Mouse (Mus musculus) retina, embryonic 14.5 days (tissue): ENCODE measurements at regions not wholly inside any gene's neighbourhood (a gene's known extent, or its start where the extent isn't known, plus 50 kb on each side); places are given as distances from the start of the nearest gene placed in this dataset.
A peak's percentile ranks its signal among the peaks of the same experiment; 100 is the strongest.

Source experiments
- DNase-seq: peaks from one replicate; pipeline ENCODE4 v3.0.0-alpha.2; 2015; ENCODE audit warnings: low spot score

- DNase-seq = no peak
Measured at GRCm38 (mm10) chr16:76830371-76830770, 183.1 kb upstream of the Usp25 start.

- DNase-seq = no peak
Measured at GRCm38 (mm10) chr16:76827674-76828441, 185.6 kb upstream of the Usp25 start.

GRCm38 (mm10) chr16:76821261-76821660, 192.2 kb upstream of the Usp25 start:
- DNase-seq = no peak

- DNase-seq = no peak
Measured at GRCm38 (mm10) chr16:76816056-76816885, 197.2 kb upstream of the Usp25 start.

GRCm38 (mm10) chr16:76803725-76804124, 209.8 kb upstream of the Usp25 start:
- DNase-seq = peak; percentile 69

- DNase-seq = peak; percentile 43
Measured at GRCm38 (mm10) chr16:76786405-76787155, 226.9 kb upstream of the Usp25 start.

- no peak for DNase-seq
Measured at GRCm38 (mm10) chr16:76782656-76783055, 230.8 kb upstream of the Usp25 start.

- DNase-seq = no peak
Measured at GRCm38 (mm10) chr16:76775790-76776189, 237.7 kb upstream of the Usp25 start.

GRCm38 (mm10) chr16:76774032-76774431, 239.5 kb upstream of the Usp25 start:
- no peak for DNase-seq

- DNase-seq = no peak
Measured at GRCm38 (mm10) chr16:76773466-76773865, 240.0 kb upstream of the Usp25 start.

- DNase-seq = peak; percentile 41
Measured at GRCm38 (mm10) chr16:76768607-76769006, 244.9 kb upstream of the Usp25 start.

- no peak for DNase-seq
Measured at GRCm38 (mm10) chr16:76766636-76767035, 246.9 kb upstream of the Usp25 start.

- DNase-seq = no peak
Measured at GRCm38 (mm10) chr16:76765536-76765935, 248.0 kb upstream of the Usp25 start.

GRCm38 (mm10) chr16:76764994-76765393, 248.5 kb upstream of the Usp25 start:
- DNase-seq = no peak

GRCm38 (mm10) chr16:76762619-76763283, 250.8 kb upstream of the Usp25 start:
- no peak for DNase-seq

GRCm38 (mm10) chr16:76761848-76762247, 251.7 kb upstream of the Usp25 start:
- no peak for DNase-seq

GRCm38 (mm10) chr16:76761004-76761403, 252.5 kb upstream of the Usp25 start:
- no peak for DNase-seq

- peak; percentile 17 for DNase-seq
Measured at GRCm38 (mm10) chr16:76754871-76755270, 258.6 kb upstream of the Usp25 start.

GRCm38 (mm10) chr16:76746385-76746784, 267.1 kb upstream of the Usp25 start:
- DNase-seq = no peak

- no peak for DNase-seq
Measured at GRCm38 (mm10) chr16:76741141-76741540, 272.4 kb upstream of the Usp25 start.

- DNase-seq = no peak
Measured at GRCm38 (mm10) chr16:76725991-76726390, 287.5 kb upstream of the Usp25 start.

- no peak for DNase-seq
Measured at GRCm38 (mm10) chr16:76725271-76725670, 288.2 kb upstream of the Usp25 start.
